Mouse (Mus musculus) midbrain, embryonic 10.5 days (tissue): ENCODE data around the gene Shank1. TPM values are rescaled to one million over a fixed set of nuclear protein-coding genes. Genes with fewer than 3 reads are reported as not detected.

Experiments
- DNase-seq: peaks from one replicate; pipeline ENCODE4 v3.0.0-alpha.2; 2017; ENCODE audit warnings: low spot score
- H3K27ac ChIP-seq: fragments of 300-500 bp; sonication (generic); replicated peaks from 2 replicates; pipeline ENCODE4 v1.5.1; 2016; ENCODE audit warnings: mild to moderate bottlenecking
- H3K27me3 ChIP-seq: fragments of 300-500 bp; sonication (generic); 2 replicates; pipeline ENCODE4 v1.6.1; 2016; ENCODE audit warnings: low read depth, mild to moderate bottlenecking; ENCODE audit not compliant: poor library complexity, severe bottlenecking
- H3K36me3 ChIP-seq: fragments of 300-500 bp; sonication (generic); 2 replicates; pipeline ENCODE4 v1.6.1; 2016; ENCODE audit warnings: mild to moderate bottlenecking, moderate library complexity
- H3K4me1 ChIP-seq: fragments of 300-500 bp; sonication (generic); 2 replicates; pipeline ENCODE4 v1.6.1; 2016
- H3K4me3 ChIP-seq: fragments of 300-500 bp; sonication (generic); 2 replicates; pipeline ENCODE4 v1.5.1; 2016; ENCODE audit warnings: mild to moderate bottlenecking, moderate library complexity
- H3K9me3 ChIP-seq: fragments of 300-500 bp; sonication (generic); replicated peaks from 2 replicates; pipeline ENCODE4 v1.6.1; 2016; ENCODE audit warnings: mild to moderate bottlenecking
- WGBS: fragments of 180-500 bp; shearing (Covaris S2); methylation state at CpG from one replicate; pipeline ENCODE4 v1.1.7; 2016; 5-methylcytosine and 5-hydroxymethylcytosine counted together
- polyA plus RNA-seq: library from polyadenylated mRNA; unstranded; fragments of >200 nt; fragmentation: Nextera tagmentation; extraction: Ambion mirVana; gene quantifications from 2 replicates; pipeline ENCODE4 v1.2.1, GENCODE M21; 2016

Shank1 gene
- polyA plus RNA-seq, result 1.5 and 2.6 TPM in 2 replicates

DNA sequence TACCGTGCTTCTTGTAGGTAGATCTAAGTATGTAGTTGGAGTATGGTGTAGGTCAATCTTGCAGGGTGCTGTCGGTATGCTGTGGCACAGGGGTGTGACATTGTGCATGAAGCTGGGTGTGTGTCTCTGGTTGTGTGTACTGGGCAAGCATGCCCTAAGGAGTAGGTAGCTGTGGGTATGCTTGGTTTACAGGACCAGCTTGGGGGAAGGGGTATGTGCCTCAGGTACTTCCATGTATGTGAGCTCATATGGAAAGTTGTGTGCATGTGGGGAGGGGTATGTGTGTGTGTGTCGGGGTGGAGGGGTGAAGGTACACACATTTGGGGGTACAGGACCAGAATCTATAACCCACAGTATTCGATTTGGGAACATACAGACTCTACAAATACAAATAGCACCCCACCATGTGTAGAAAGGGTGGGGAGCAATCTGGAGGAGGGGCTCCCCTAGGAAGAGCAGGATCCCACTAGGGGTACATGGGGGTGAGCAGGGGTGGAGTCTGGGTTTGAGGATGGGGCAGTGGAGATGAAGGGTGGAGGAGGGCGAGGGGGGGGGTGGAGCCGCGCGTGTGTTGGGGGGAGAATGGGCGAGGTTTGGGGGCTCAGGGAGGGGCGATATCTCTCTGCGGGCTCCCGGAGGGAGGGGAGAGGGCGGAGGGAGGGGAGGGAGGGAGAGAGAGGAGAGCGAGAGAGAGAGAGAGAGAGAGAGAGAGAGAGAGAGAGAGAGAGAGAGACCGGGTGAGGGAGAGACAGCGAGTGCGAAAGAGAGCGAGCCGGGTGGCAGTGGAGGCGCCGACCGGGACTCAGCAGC, at the start of gene Shank1:
Gene Shank1 (plus strand): TSS at position 779 of the 810 bp plus-strand sequence.
- Histone ChIP-seq H3K4me1 (peaks cover 49% of the 10 kb centered on the region), H3K9me3 (no peaks in the 10 kb centered on the region), H3K27ac (peak within 1 kb of the TSS; percentile 91), H3K27me3 (peaks cover 72% of the 10 kb centered on the region), H3K36me3 (peaks cover 12% of the 10 kb centered on the region), H3K4me3 (peak within 1 kb of the TSS; percentile 70)
- peak; percentile 24 for DNase-seq
- 19% methylated on average over 15 of the region's 22 CpGs for WGBS

GRCm38 (mm10) chr7:44260410-44260809, 49.6 kb upstream of the Shank1 start:
- Histone ChIP-seq H3K27ac (no peak overlapping the region), H3K4me1 (peaks cover 10% of the 10 kb centered on the region), H3K27me3 (peaks cover 47% of the 10 kb centered on the region), H3K9me3 (no peaks in the 10 kb centered on the region), H3K36me3 (no peaks in the 10 kb centered on the region), H3K4me3 (no peak overlapping the region)
- no peak for DNase-seq
- 73% methylated on average over 6 of the region's 6 CpGs for WGBS

- WGBS, result 61% methylated on average over 5 of the region's 5 CpGs
- Histone ChIP-seq H3K9me3 (no peaks in the 10 kb centered on the region), H3K4me1 (peaks cover 10% of the 10 kb centered on the region)
Measured at GRCm38 (mm10) chr7:44261147-44261546, 48.9 kb upstream of the Shank1 start, which contains the start of gene Gm15517. Gm15517 (plus strand) TSS chr7:44261447.

DNA sequence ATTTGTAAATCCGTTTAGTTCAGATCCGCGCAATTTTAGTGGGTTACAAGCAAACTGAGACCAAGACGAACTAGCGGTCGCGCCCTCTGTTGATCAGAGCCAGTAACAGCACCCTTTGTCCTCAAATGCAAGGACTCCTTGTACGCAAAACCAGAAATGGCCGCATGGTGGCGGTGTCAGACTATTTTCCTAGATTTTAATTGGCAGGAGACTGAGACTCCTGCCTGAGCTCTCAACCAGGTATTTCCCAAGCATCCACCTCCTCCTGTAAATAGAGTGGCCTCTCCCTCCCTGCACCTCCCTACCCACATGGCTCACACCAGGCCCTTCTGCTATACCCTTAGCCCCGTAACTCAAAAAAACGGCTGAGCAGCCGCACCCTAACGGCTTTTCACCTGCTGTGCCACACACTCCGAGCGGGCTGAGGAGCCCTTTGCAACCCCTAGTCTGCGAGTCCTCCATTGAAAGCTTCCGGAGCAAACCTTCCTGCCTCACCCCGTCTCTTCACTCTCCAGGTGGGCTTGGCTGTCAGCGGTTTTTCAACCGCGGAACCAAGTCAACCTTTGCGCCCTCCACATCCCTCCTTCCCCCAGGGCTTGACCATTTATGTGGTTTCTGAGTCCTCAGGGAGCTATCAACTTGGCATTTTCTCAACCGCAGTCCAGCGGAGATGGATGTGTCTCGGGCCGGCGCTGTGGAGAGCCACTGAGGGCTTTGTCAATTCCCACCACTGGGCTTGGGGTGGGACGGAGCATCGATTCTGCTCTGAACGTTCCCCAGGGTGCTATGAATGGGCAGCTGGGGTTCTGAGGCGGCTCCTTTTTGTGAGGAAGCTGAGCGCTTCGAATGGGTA, 47.0 kb upstream of the Shank1 start:
- Histone ChIP-seq H3K9me3 (no peaks in the 10 kb centered on the region), H3K27me3 (peaks cover 51% of the 10 kb centered on the region), H3K4me1 (peaks cover 10% of the 10 kb centered on the region), H3K27ac (peak overlapping the region; percentile 42; the same call in 1 of the 2 replicates), H3K4me3 (peak overlapping the region; percentile 41), H3K36me3 (no peaks in the 10 kb centered on the region)
- DNase-seq, result peak; percentile 94
- 3% methylated on average over 34 of the region's 34 CpGs for WGBS

More at GRCm38 (mm10) chr7:44261147-44261546, 48.9 kb upstream of the Shank1 start, which contains the start of gene Gm15517:
- Histone ChIP-seq H3K4me3 (no peak within 1 kb of the TSS), H3K27me3 (peaks cover 50% of the 10 kb centered on the region), H3K36me3 (no peaks in the 10 kb centered on the region), H3K27ac (no peak within 1 kb of the TSS)
- no peak for DNase-seq

DNA sequence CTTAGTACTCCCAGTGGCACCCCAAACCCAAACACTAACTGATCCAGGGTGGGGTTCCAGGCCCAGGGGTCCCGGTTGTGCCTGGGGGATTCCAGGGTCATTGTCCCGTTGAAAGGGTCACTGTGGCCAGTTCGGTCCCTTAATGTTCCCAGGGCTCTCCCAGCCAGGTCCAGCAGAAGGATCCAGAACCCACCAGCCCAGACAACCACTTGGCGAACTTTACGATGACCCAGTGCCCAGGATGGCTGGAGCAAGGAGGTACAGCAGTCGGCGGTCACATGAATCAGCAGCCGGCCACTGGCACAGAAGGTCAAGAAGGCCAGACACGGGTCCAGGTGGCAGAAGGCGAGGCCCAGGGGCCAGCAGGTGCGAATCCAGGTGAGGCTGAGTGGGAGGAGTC, 41.9 kb upstream of the Shank1 start:
- Histone ChIP-seq H3K9me3 (no peaks in the 10 kb centered on the region), H3K36me3 (no peaks in the 10 kb centered on the region), H3K4me3 (no peak overlapping the region), H3K27ac (no peak overlapping the region), H3K27me3 (peaks cover 44% of the 10 kb centered on the region), H3K4me1 (peaks cover 3% of the 10 kb centered on the region)
- 80% methylated on average over 11 of the region's 11 CpGs for WGBS
- DNase-seq, result no peak

GRCm38 (mm10) chr7:44269397-44269796, 40.7 kb upstream of the Shank1 start:
- no peaks in the 10 kb centered on the region for H3K36me3 ChIP-seq
- no peaks in the 10 kb centered on the region for H3K9me3 ChIP-seq
- H3K4me1 ChIP-seq, result peaks cover 7% of the 10 kb centered on the region; the same call in 1 of the 2 replicates
- peaks cover 44% of the 10 kb centered on the region for H3K27me3 ChIP-seq
- H3K27ac ChIP-seq, result no peak overlapping the region
- no peak overlapping the region for H3K4me3 ChIP-seq
- DNase-seq, result no peak
- 76% methylated on average over 2 of the region's 2 CpGs for WGBS

DNA sequence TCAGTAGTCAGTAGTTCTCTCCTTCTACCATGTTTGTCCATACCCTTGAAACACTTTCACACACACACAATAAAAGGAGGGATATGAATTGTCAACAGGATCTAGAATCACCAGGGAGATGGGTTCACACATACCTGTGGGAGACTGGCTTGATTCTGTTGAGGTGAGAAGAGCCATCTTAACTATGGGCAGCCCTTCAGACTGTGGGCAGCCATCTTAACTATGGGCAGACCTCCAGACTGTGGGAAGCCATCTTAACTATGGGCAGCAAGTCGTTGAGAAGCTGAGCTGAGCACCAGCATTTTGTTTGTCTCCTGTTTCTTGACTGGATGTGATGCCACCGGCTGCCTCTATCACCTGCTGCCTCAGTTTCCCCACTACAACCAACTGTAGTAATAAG, 38.7 kb upstream of the Shank1 start:
- Histone ChIP-seq H3K27ac (no peak overlapping the region), H3K36me3 (no peaks in the 10 kb centered on the region), H3K4me1 (peaks cover 7% of the 10 kb centered on the region; the same call in 1 of the 2 replicates), H3K4me3 (no peak overlapping the region), H3K9me3 (no peaks in the 10 kb centered on the region; the same call in 1 of the 2 replicates), H3K27me3 (peaks cover 38% of the 10 kb centered on the region)
- WGBS, result 68% methylated on average over 2 of the region's 2 CpGs
- no peak for DNase-seq

DNA sequence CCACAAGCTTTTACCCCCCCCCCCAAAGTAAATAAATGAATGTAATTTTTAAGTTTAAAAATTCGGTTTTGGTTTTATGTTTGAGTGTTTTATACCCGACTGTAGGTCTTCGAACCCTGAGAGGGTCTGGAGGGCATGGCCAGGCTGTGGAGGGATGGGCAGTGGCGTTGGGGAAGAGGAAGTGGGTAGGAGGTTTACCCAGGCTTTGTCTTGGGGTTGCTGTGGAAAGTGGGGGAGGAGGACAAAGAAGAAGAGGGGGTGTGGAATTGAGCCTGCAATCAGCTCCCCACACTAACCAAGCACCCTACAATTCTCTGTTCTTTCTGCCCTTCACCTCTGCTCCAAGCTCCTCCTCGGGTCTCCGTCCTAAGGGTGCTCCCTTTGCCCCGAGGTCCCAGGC, 37.5 kb upstream of the Shank1 start:
- H3K9me3 ChIP-seq, result no peaks in the 10 kb centered on the region; the same call in 1 of the 2 replicates
- WGBS, result 94% methylated on average over 7 of the region's 7 CpGs
- no peaks in the 10 kb centered on the region for H3K36me3 ChIP-seq
- H3K4me3 ChIP-seq, result no peak overlapping the region
- H3K4me1 ChIP-seq, result peaks cover 7% of the 10 kb centered on the region; the same call in 1 of the 2 replicates
- H3K27me3 ChIP-seq, result peaks cover 38% of the 10 kb centered on the region
- DNase-seq, result no peak
- H3K27ac ChIP-seq, result no peak overlapping the region

DNA sequence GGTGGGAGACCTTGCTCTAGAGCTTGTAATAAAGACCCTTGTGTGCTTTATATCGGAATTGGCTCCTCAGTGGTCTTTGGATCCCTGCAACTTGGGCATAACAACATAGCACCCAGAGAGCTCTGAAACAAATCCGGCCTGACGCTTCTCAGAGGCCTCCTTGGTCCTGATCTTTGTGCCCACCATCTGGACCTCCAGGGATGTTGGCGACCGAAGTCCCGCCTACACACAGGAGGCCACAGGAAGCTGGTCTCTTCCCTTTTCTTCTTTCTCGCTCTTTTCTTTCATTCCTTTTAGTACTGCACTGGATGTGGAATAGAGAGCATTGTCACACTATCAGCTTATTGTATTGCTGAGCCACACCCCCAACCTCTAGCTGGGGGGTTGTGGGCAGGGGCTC, 36.6 kb upstream of the Shank1 start:
- Histone ChIP-seq H3K27ac (no peak overlapping the region), H3K9me3 (no peaks in the 10 kb centered on the region; the same call in 1 of the 2 replicates), H3K27me3 (peaks cover 33% of the 10 kb centered on the region), H3K4me1 (peaks cover 7% of the 10 kb centered on the region; the same call in 1 of the 2 replicates), H3K4me3 (no peak overlapping the region), H3K36me3 (no peaks in the 10 kb centered on the region)
- 64% methylated on average over 7 of the region's 7 CpGs for WGBS
- no peak for DNase-seq

DNA sequence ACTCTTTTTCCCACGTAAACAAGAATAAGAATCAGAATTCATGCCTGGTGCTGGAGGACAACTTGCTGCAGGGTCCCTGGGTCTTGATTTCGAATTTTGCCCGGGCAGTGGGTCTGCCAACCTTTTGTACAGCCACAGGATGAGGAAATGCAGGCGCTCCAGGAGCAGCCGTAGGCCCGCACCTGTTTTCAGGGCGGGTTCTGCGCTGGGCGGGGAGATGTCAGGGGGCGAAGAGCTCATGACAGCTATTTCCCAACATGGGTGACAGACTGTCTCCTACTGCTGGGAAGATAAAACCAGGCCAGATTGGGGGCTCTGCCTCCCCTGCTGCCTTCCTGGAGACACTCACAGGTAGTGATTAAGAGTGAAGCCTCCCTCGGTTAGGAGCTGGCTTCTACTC, 36.0 kb upstream of the Shank1 start:
- DNase-seq, result no peak
- no peaks in the 10 kb centered on the region for H3K36me3 ChIP-seq
- no peaks in the 10 kb centered on the region; the same call in 1 of the 2 replicates for H3K9me3 ChIP-seq
- no peak overlapping the region for H3K27ac ChIP-seq
- 49% methylated on average over 11 of the region's 11 CpGs for WGBS
- H3K4me3 ChIP-seq, result no peak overlapping the region
- peaks cover 7% of the 10 kb centered on the region; the same call in 1 of the 2 replicates for H3K4me1 ChIP-seq
- peaks cover 27% of the 10 kb centered on the region for H3K27me3 ChIP-seq

- Histone ChIP-seq H3K4me3 (no peak overlapping the region), H3K4me1 (peaks cover 7% of the 10 kb centered on the region; the same call in 1 of the 2 replicates), H3K27me3 (peaks cover 24% of the 10 kb centered on the region), H3K27ac (no peak overlapping the region), H3K36me3 (no peaks in the 10 kb centered on the region), H3K9me3 (no peaks in the 10 kb centered on the region; the same call in 1 of the 2 replicates)
- no peak for DNase-seq
- WGBS, result 76% methylated on average over 3 of the region's 3 CpGs
Measured at GRCm38 (mm10) chr7:44275546-44275945, 34.5 kb upstream of the Shank1 start.

- no peak overlapping the region for H3K4me3 ChIP-seq
- WGBS, result 75% methylated on average over 10 of the region's 10 CpGs
- no peak overlapping the region for H3K27ac ChIP-seq
- peaks cover 24% of the 10 kb centered on the region for H3K27me3 ChIP-seq
- peaks cover 9% of the 10 kb centered on the region for H3K4me1 ChIP-seq
- no peaks in the 10 kb centered on the region; the same call in 1 of the 2 replicates for H3K9me3 ChIP-seq
- no peak for DNase-seq
- H3K36me3 ChIP-seq, result no peaks in the 10 kb centered on the region
Measured at GRCm38 (mm10) chr7:44276461-44277249, 33.4 kb upstream of the Shank1 start.
